Mouse (Mus musculus) bone marrow macrophage, adult 2 months (primary cell): ENCODE measurements around the gene Shank3.

ENCODE experiments used
- CTCF ChIP-seq: IDR thresholded peaks from 2 replicates; pipeline ENCODE4 v1.5.1; 2012; ENCODE audit warnings: low read depth, mild to moderate bottlenecking, low read length, moderate library complexity
- POLR2A ChIP-seq: IDR thresholded peaks from 2 replicates; pipeline ENCODE4 v1.6.1; 2012; ENCODE audit warnings: mild to moderate bottlenecking, low read depth, low read length, borderline replicate concordance

DNA sequence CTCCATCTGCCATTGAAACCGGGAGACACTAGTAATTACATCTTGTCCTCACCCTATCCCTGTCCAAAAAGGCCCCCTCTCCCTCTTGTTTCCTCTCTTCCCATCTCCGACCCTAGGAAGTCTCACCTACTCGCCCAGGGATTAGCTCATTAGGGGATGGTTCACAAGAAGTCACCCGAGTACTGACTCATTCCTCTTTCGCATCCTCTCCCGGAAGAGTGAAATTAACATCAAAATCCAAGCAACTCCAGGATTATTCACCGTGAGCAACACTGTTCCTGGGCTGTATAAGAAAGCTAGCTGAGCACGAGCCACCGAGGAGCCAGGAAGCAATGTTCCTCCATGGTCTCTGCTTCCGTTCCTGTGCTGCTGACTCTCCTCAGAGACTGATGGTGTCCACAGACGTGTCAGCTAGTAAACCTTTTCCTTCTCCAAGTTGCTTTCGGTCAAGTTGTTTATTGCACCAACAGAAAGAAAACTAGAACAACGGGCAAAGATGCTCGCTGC is 10.8 kb upstream of the Shank3 start:
- TF ChIP-seq CTCF, result no peak
- TF ChIP-seq POLR2A, result no peak
